28 mouse cellular contexts compared by ENCODE assay signal in the genomic region with DNA sequence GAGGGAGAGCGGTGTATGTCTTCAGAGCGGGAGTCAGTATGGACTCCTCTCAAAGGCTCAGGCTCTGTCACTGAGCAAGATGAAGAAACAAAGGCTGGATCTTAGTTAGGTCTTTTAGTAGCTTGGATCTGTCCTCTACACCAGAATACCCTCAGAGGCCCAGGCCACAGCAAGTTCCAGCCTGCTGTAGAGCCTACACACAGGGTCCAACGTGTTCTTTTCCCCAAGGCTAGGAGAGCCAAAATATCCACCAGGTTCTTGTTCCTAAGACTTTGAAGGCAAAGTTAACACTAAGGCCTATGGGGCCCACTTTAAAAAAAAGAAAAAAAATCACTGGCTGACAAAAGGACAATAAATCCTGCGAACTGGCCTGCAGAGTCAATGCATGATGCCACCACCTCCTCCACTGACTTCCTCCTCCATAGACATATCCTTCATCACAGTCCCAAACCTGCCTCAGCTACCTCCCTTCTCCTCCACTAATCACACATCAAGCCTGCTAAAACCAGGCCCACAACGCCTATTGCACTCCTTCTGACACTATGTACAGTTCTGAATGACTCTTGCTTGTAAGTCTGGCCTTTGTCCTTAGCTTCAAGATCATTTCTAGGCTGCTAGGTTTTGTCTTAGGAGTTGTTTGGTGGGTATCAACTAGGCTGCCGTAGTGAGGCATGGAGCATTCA. TPM values are rescaled to one million over a fixed set of nuclear protein-coding genes. Genes with fewer than 3 reads are reported as not detected.
DNase-seq lines count a peak whose midpoint lies in the region; ATAC-seq and TF ChIP-seq lines count a peak whose summit lies in the region.
"Had no signal": no experiment of that assay in that cellular context is flagged by ENCODE, and none has a peak within 500 bp of the region (broad histone marks: within the 10 kb centered on the region; RNA-seq: fewer than 3 reads in every experiment).

No protein-coding gene starts in this region.

- H3K4me2 ChIP-seq in hindbrain, embryonic 13.5 days: no peak overlapping the region
- no peak overlapping the region for H3K4me2 ChIP-seq in hindbrain, embryonic 14.5 days (replicated peaks)
- no peak overlapping the region for H3K4me2 ChIP-seq in CH12.LX (ENCODE audit: insufficient read depth, low read depth, poor library complexity, severe bottlenecking)
- no peak overlapping the region for H3K4me2 ChIP-seq in stomach, embryonic 16.5 days (ENCODE audit: low read depth, low read length)
- H3K4me2 ChIP-seq: lung, embryonic 14.5 days; midbrain, embryonic 13.5 days; neural tube, embryonic 13.5 days had no signal

- peaks cover 38% of the 10 kb centered on the region for H3K36me3 ChIP-seq in hindbrain, embryonic 13.5 days
- peaks cover 38% of the 10 kb centered on the region for H3K36me3 ChIP-seq in hindbrain, embryonic 14.5 days (replicated peaks; ENCODE audit: control insufficient read depth, insufficient read depth)
- peaks cover 37 to 46% of the 10 kb centered on the region in 2 experiments for H3K36me3 ChIP-seq in CH12.LX (replicated peaks in 1 of 2; ENCODE audit: control insufficient read depth in 1 of 2, insufficient read depth in 1 of 2, low read length in 1 of 2)
- H3K36me3 ChIP-seq in stomach, embryonic 16.5 days (ENCODE audit: control insufficient read depth, insufficient read depth, low read length): peaks cover 16% of the 10 kb centered on the region; the same call in 1 of the 2 replicates

- no peak for ATAC-seq in hindbrain, embryonic 13.5 days (ENCODE audit: low FRiP score)
- ATAC-seq in hindbrain, embryonic 14.5 days (ENCODE audit: low FRiP score): no peak
- peak; percentile 6; the same call in 1 of the 2 replicates for ATAC-seq in granulocyte monocyte progenitor cell, adult 5-6 weeks (replicated peaks; ENCODE audit: poor library complexity, severe bottlenecking)
- ATAC-seq in stomach, embryonic 16.5 days (ENCODE audit: insufficient read depth, low FRiP score): no peak
- ATAC-seq: CD4-positive, CD25-positive, alpha-beta regulatory T cell, adult 4 months; forebrain, embryonic 14.5 days; hindbrain, postnatal 0 days; midbrain, embryonic 13.5 days had no signal

- H3K4me1 ChIP-seq in hindbrain, embryonic 13.5 days (replicated peaks): peaks cover 1% of the 10 kb centered on the region
- H3K4me1 ChIP-seq in hindbrain, embryonic 14.5 days (replicated peaks; ENCODE audit: control insufficient read depth, insufficient read depth, low read length): 0 out of 2 replicates have a peak, but pooled peaks cover 2% of the 10 kb centered on the region
- H3K4me1 ChIP-seq in CH12.LX (ENCODE audit: control insufficient read depth in 1 of 2, insufficient read depth in 2 of 2): peaks cover 0 to 18% of the 10 kb centered on the region in 2 experiments; a peak in 2 of 4 replicates
- H3K4me1 ChIP-seq in stomach, embryonic 16.5 days (ENCODE audit: control insufficient read depth, insufficient read depth, low read length): peaks cover under 1% of the 10 kb centered on the region; the same call in 1 of the 2 replicates
- H3K4me1 ChIP-seq: heart, embryonic 10.5 days had no signal

- H3K27ac ChIP-seq in hindbrain, embryonic 13.5 days: 0 out of 2 replicates have a peak overlapping the region, but pooled peaks have one; percentile 23
- no peak overlapping the region for H3K27ac ChIP-seq in hindbrain, embryonic 14.5 days
- no peak overlapping the region for H3K27ac ChIP-seq in CH12.LX (ENCODE audit: insufficient read depth, low read depth)
- peak overlapping the region; percentile 5; the same call in 1 of the 2 replicates for H3K27ac ChIP-seq in stomach, embryonic 16.5 days (ENCODE audit: low read length)
- H3K27ac ChIP-seq: gastrocnemius, adult 2 months; heart, embryonic 10.5 days; hindbrain, postnatal 0 days; midbrain, embryonic 13.5 days; neural tube, embryonic 13.5 days had no signal

- in situ Hi-C loops in CH12.LX (cut with MboI; ENCODE audit: low pct_ligation_motif_present, low pct_unique_long_range_greater_than_20kb, low sequenced_read_pairs): no loop called here

- DNase-seq in hindbrain, embryonic 14.5 days (ENCODE audit: low spot score): no peak
- no peak for DNase-seq in CH12.LX (ENCODE audit: extremely low read depth)
- no peak for DNase-seq in thymus, postnatal 14 days
- no peak for DNase-seq in right cerebral cortex, postnatal 10 days (ENCODE audit: low spot score in 2 of 2)
- DNase-seq: adrenal gland, adult 2 months; cerebellum, adult 11 months; cerebellum, adult 9-11 months; gastrocnemius, adult 2 months; kidney, postnatal 25 days; layer of hippocampus, postnatal 36 days; lung, embryonic 14.5 days; retina, postnatal 1 day; thymus, postnatal 36 days had no signal

- H3K9me3 ChIP-seq in hindbrain, embryonic 13.5 days: no peaks in the 10 kb centered on the region
- H3K9me3 ChIP-seq in hindbrain, embryonic 14.5 days (ENCODE audit: control insufficient read depth, low read length): no peaks in the 10 kb centered on the region
- no peaks in the 10 kb centered on the region for H3K9me3 ChIP-seq in CH12.LX (replicated peaks; ENCODE audit: low read length)
- no peaks in the 10 kb centered on the region for H3K9me3 ChIP-seq in stomach, embryonic 16.5 days (replicated peaks; ENCODE audit: control insufficient read depth, low read length)
- H3K9me3 ChIP-seq: G1E; heart, embryonic 10.5 days; midbrain, embryonic 13.5 days; neural tube, embryonic 13.5 days had no signal

- no peaks in the 10 kb centered on the region for H3K27me3 ChIP-seq in hindbrain, embryonic 13.5 days
- H3K27me3 ChIP-seq in hindbrain, embryonic 14.5 days (ENCODE audit: control insufficient read depth, insufficient read depth, low read length): no peaks in the 10 kb centered on the region
- H3K27me3 ChIP-seq in CH12.LX (replicated peaks): no peaks in the 10 kb centered on the region
- H3K27me3 ChIP-seq in stomach, embryonic 16.5 days (ENCODE audit: control insufficient read depth, insufficient read depth, low read length): no peaks in the 10 kb centered on the region
- H3K27me3 ChIP-seq: midbrain, embryonic 13.5 days; neural tube, embryonic 13.5 days had no signal

- TF ChIP-seq CTCF in CH12.LX (conservative IDR thresholded peaks at IDR 0.05 in 1 of 2, IDR thresholded peaks at IDR 0.05 in 1 of 2; ENCODE audit: low read depth in 2 of 2, low read length in 2 of 2): no peak

- H3K79me2 ChIP-seq in CH12.LX (replicated peaks; ENCODE audit: control insufficient read depth, extremely low read depth, insufficient read depth, poor library complexity, severe bottlenecking): peaks cover 7% of the 10 kb centered on the region

- no peak overlapping the region for H3K9ac ChIP-seq in hindbrain, embryonic 13.5 days
- H3K9ac ChIP-seq in hindbrain, embryonic 14.5 days: no peak overlapping the region
- H3K9ac ChIP-seq in CH12.LX (ENCODE audit: insufficient read depth, low read depth): no peak overlapping the region
- H3K9ac ChIP-seq in stomach, embryonic 16.5 days (ENCODE audit: low read length): no peak overlapping the region
- H3K9ac ChIP-seq: lung, embryonic 14.5 days; midbrain, embryonic 13.5 days; neural tube, embryonic 13.5 days had no signal

- no peak for TF ChIP-seq RAD21 in CH12.LX (IDR thresholded peaks at IDR 0.05; ENCODE audit: low read depth, low read length)

- no peak overlapping the region for H3K4me3 ChIP-seq in hindbrain, embryonic 13.5 days
- no peak overlapping the region for H3K4me3 ChIP-seq in hindbrain, embryonic 14.5 days (replicated peaks; ENCODE audit: low read length)
- H3K4me3 ChIP-seq in CH12.LX (replicated peaks in 1 of 3; ENCODE audit: low read depth in 2 of 3, low read length in 2 of 3, poor library complexity in 1 of 3): no peak overlapping the region
- no peak overlapping the region for H3K4me3 ChIP-seq in stomach, embryonic 16.5 days (replicated peaks; ENCODE audit: low read length)
- H3K4me3 ChIP-seq: erythroblast, embryonic 14.5 days; gastrocnemius, adult 2 months; heart, embryonic 10.5 days; midbrain, embryonic 13.5 days; neural tube, embryonic 13.5 days had no signal

- no peak for TF ChIP-seq EP300 in CH12.LX (IDR thresholded peaks at IDR 0.05; ENCODE audit: low read length)

- dilution Hi-C loops in CH12.LX (cut with MboI; ENCODE audit: extremely low pct_ligation_motif_present, extremely low pct_unique_long_range_greater_than_20kb, low sequenced_read_pairs): no loop called here

- WGBS in hindbrain, embryonic 13.5 days: 67% methylated on average over 6 of the region's 6 CpGs
- WGBS in hindbrain, embryonic 14.5 days: 76% methylated on average over 6 of the region's 6 CpGs
- 73% methylated on average over 6 of the region's 6 CpGs for WGBS in stomach, embryonic 16.5 days

- peak; percentile 45 for TF ChIP-seq POLR2A in CH12.LX (IDR thresholded peaks at IDR 0.05; ENCODE audit: low read depth, low read length)

RNA-seq across cellular contexts. Expression of a gene that starts 18.0 kb away (rescaled TPM):
- 153 and 163 TPM in 2 replicates for polyA plus RNA-seq in hindbrain, embryonic 13.5 days (2015; fragmentation: Nextera tagmentation; extraction: Ambion mirVana)
- 161 and 174 TPM in 2 replicates for polyA plus RNA-seq in hindbrain, embryonic 14.5 days (2014; fragmentation: Nextera tagmentation; extraction: Ambion mirVana)
- 177 and 269 TPM in 2 replicates for total RNA-seq in CH12.LX (2012; rRNA removed)
- total RNA-seq in CH12.LX (2014; rRNA removed): 251 and 284 TPM in 2 replicates
- polyA plus RNA-seq in CH12.LX (2012; ENCODE audit: insufficient read length, low read depth): 432 and 478 TPM in 2 replicates
- total RNA-seq in granulocyte monocyte progenitor cell, adult 5-6 weeks (2014; fragmentation: Nextera tagmentation): 60.1 and 70.1 TPM in 2 replicates
- total RNA-seq in granulocyte monocyte progenitor cell, adult 5-6 weeks (2017): 78.5 and 87.2 TPM in 2 replicates
- polyA plus RNA-seq in stomach, embryonic 16.5 days (2015; fragmentation: Nextera tagmentation; extraction: Ambion mirVana): 111 and 116 TPM in 2 replicates

RNA-seq across cellular contexts. Expression of a gene that starts 30.5 kb away (rescaled TPM):
- polyA plus RNA-seq in hindbrain, embryonic 13.5 days (2015; fragmentation: Nextera tagmentation; extraction: Ambion mirVana): 82.6 and 89.9 TPM in 2 replicates
- polyA plus RNA-seq in hindbrain, embryonic 14.5 days (2014; fragmentation: Nextera tagmentation; extraction: Ambion mirVana): 80.7 and 80.8 TPM in 2 replicates
- total RNA-seq in CH12.LX (2012; rRNA removed) (133 and 179 TPM in 2 replicates), CH12.LX (2014; rRNA removed) (182 and 203 TPM in 2 replicates)
- 208 and 235 TPM in 2 replicates for polyA plus RNA-seq in CH12.LX (2012; ENCODE audit: insufficient read length, low read depth)
- 122 and 136 TPM in 2 replicates for total RNA-seq in granulocyte monocyte progenitor cell, adult 5-6 weeks (2014; fragmentation: Nextera tagmentation)
- 96.6 and 196 TPM in 2 replicates for total RNA-seq in granulocyte monocyte progenitor cell, adult 5-6 weeks (2017)
- polyA plus RNA-seq in stomach, embryonic 16.5 days (2015; fragmentation: Nextera tagmentation; extraction: Ambion mirVana): 83.0 and 83.5 TPM in 2 replicates

RNA-seq across cellular contexts. Expression of a gene that starts 35.4 kb away (rescaled TPM):
- polyA plus RNA-seq in hindbrain, embryonic 13.5 days (2015; fragmentation: Nextera tagmentation; extraction: Ambion mirVana): 1.9 and 3.0 TPM in 2 replicates
- polyA plus RNA-seq in hindbrain, embryonic 14.5 days (2014; fragmentation: Nextera tagmentation; extraction: Ambion mirVana): 0.84 and 0.90 TPM in 2 replicates
- total RNA-seq in CH12.LX (2012; rRNA removed): 3.8 and 4.8 TPM in 2 replicates
- total RNA-seq in CH12.LX (2014; rRNA removed): 1.0 and 2.4 TPM in 2 replicates
- 3.1 and 4.3 TPM in 2 replicates for polyA plus RNA-seq in CH12.LX (2012; ENCODE audit: insufficient read length, low read depth)
- not detected in 2 replicates for total RNA-seq in granulocyte monocyte progenitor cell, adult 5-6 weeks (2014; fragmentation: Nextera tagmentation)
- total RNA-seq in granulocyte monocyte progenitor cell, adult 5-6 weeks (2017): 2.5 TPM in 2 replicates
- polyA plus RNA-seq in stomach, embryonic 16.5 days (2015; fragmentation: Nextera tagmentation; extraction: Ambion mirVana): 1.1 and 2.1 TPM in 2 replicates
- total RNA-seq: gastrocnemius, adult 2 months; hematopoietic stem cell, adult 5-6 weeks; hindbrain, postnatal 0 days; left cerebral cortex, postnatal 14 days had no signal
- polyA plus RNA-seq: adrenal gland, adult 2 months; erythroblast, embryonic 14.5 days had no signal

RNA-seq across cellular contexts. Expression of a gene that starts 36.0 kb away (rescaled TPM):
- 120 and 128 TPM in 2 replicates for polyA plus RNA-seq in hindbrain, embryonic 13.5 days (2015; fragmentation: Nextera tagmentation; extraction: Ambion mirVana)
- polyA plus RNA-seq in hindbrain, embryonic 14.5 days (2014; fragmentation: Nextera tagmentation; extraction: Ambion mirVana): 102 and 103 TPM in 2 replicates
- total RNA-seq in CH12.LX (2012; rRNA removed) (47.5 and 48.1 TPM in 2 replicates), CH12.LX (2014; rRNA removed) (49.1 and 49.7 TPM in 2 replicates)
- polyA plus RNA-seq in CH12.LX (2012; ENCODE audit: insufficient read length, low read depth): 35.2 and 39.3 TPM in 2 replicates
- 63.4 and 64.7 TPM in 2 replicates for total RNA-seq in granulocyte monocyte progenitor cell, adult 5-6 weeks (2014; fragmentation: Nextera tagmentation)
- total RNA-seq in granulocyte monocyte progenitor cell, adult 5-6 weeks (2017): 43.0 and 62.0 TPM in 2 replicates
- polyA plus RNA-seq in stomach, embryonic 16.5 days (2015; fragmentation: Nextera tagmentation; extraction: Ambion mirVana): 146 and 148 TPM in 2 replicates

RNA-seq across cellular contexts. Expression of a gene that starts 41.6 kb away (rescaled TPM):
- 0.51 and 0.71 TPM in 2 replicates for polyA plus RNA-seq in hindbrain, embryonic 13.5 days (2015; fragmentation: Nextera tagmentation; extraction: Ambion mirVana)
- 0.30 and 0.35 TPM in 2 replicates for polyA plus RNA-seq in hindbrain, embryonic 14.5 days (2014; fragmentation: Nextera tagmentation; extraction: Ambion mirVana)
- total RNA-seq in CH12.LX (2012; rRNA removed) (not detected in 2 replicates), CH12.LX (2014; rRNA removed) (not detected in 2 replicates)
- 0.14 TPM in 1 of 2 replicates, not detected in the other for polyA plus RNA-seq in CH12.LX (2012; ENCODE audit: insufficient read length, low read depth)
- 0.04 TPM in 1 of 2 replicates, not detected in the other for total RNA-seq in granulocyte monocyte progenitor cell, adult 5-6 weeks (2014; fragmentation: Nextera tagmentation)
- total RNA-seq in granulocyte monocyte progenitor cell, adult 5-6 weeks (2017): not detected in 2 replicates
- 1.3 and 1.9 TPM in 2 replicates for polyA plus RNA-seq in stomach, embryonic 16.5 days (2015; fragmentation: Nextera tagmentation; extraction: Ambion mirVana)
- total RNA-seq: common myeloid progenitor, adult 5-6 weeks; gastrocnemius, adult 2 months; hematopoietic stem cell, adult 5-6 weeks had no signal
- polyA plus RNA-seq: CD4-positive, CD25-positive, alpha-beta regulatory T cell, adult 4 months; erythroblast, embryonic 14.5 days; kidney, embryonic 14.5 days had no signal

Comparison
In these comparisons a context has a peak if more than half of its experiments do, and no peak if none do; other contexts are left out.
1. H3K27ac ChIP-seq: peak in hindbrain, embryonic 13.5 days (single experiment) and stomach, embryonic 16.5 days (single experiment); none in hindbrain, embryonic 14.5 days (single experiment) and CH12.LX (single experiment).